Mouse (Mus musculus) T-helper 2 cell (primary cell): ENCODE results near the gene Adarb2.

Experiments
- in situ Hi-C: fragments of 300-600 bp; cut with MboI, MseI; formaldehyde crosslinking; loops from one replicate; pipeline ENCODE4 v1.15.1; 2025; ENCODE audit warnings: high pct_unique_total_duplicates

Gene Adarb2

DNA sequence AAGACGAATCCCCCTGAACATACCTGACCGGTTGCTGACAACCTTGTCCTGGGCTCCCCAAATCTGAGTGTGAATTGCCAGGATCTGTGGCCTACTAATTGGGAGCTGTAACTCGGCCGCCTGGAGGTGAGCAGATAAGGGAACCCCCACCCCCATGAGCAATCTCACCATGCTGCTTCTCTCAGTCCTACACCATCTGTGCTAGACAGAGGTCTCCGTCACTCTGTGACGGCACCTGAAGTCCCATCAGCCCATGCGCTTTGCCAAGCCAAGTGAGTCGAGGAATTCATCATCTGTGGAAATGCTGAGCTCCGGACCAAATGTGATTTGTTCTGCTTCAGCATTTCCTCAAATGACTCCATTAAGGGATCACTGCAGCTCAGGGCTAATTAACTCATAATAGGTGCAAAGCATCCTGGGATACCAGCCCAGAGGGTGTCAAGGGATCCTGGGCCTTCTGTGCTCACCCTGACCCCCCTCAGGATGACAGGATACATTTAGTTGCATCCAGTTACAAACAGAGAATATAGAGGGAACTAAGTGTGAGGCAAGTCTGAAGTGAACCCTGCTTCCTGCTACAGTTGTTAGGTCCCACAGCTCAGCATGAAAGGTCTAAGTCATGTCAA lies 462.1 kb downstream of the Adarb2 start:
- in situ Hi-C loops: no loop called here

DNA sequence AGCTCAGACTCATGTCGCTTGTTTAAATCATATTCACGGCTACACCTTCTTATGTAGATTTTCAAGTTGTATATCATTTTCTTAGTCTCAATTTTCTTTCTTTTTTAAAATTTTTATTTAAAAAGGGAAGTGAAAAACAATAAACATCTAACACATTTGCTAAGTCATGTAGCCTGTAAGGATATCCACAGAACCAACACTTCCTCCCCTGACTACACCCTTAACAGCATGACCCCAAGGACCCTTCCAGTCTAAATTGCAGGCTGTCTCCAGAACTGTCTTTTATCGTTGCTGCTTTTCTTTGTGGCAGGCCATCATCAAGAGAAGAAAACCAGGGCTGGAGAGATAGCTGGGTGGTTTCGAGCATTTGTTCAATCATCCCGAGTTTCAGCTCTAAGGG lies 474.5 kb downstream of the Adarb2 start:
- in situ Hi-C loops: no loop called here

DNA sequence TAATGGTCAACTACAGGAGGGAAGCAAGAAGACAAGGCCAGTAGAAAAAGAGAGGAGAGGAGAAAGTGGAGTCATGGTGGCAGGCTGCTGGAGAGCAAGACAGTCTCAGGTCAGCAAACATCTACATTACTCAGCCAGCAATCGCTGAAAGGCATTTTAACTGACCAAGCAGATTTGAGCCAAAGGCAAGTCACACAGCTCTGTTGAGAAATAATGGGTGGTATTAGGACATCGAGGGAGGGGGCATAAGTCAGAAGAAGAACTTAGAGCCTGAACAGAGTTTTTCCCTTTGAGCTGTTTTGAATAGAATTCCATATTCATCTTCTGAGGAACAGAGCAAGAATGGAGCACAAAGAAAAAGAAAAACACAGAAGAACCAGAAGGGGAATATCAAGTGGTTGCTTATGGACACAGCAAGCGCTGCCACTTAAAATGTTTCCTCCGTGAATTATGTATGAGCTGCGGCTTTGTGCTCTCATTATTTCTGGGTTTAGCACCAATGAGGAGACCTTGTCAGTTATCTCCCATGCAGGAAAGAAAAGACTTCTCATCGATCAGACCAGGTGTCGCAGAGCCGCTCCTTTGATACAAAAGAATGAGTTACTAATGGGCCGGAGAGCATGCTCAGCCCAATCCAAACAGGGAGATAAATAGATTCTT lies 477.9 kb downstream of the Adarb2 start:
- in situ Hi-C loops: no loop called here

DNA sequence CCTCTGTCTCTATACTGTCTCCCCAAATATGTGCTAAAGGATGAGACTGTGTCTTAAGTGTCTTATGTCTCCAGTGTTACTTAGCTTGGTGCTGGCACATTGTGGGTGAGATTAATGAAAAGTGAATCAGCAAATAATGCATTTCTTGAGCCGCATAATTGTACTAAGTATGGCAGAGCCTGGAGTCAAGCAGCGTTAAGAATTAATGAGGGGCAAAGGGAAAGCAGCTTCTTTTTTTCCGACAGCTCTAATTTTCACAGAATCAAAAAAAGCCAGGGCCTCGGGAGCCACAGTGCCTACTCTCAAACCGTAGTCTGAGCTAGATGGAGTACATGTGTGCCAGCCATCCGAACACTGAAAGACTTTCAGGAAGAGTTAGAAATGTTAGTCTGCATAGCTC lies 488.8 kb downstream of the Adarb2 start:
- in situ Hi-C loops: loop anchor here (10.0 kb wide), 1 partner anchor 617 kb away; no protein-coding TSS in a partner anchor

DNA sequence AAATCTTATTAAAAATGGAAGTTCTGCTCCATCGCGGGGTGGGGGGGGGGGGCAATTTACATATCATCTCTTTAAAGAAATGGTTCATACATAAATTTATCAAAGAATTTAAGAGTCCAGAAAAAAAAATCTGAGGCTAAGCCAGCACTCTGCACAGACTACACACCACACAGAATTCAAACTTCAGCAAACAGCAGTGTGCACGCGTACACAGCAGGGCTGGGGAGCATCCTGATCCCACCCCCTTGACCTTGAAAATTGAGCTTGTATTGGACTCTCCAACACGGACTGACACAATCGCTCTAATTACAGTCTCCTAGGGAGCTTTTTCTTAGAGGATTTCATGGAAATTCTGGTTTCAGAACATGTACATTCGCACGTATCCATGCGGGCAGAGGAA lies 490.1 kb downstream of the Adarb2 start:
- in situ Hi-C loops: loop anchor here (10.0 kb wide), 1 partner anchor 618 kb away; no protein-coding TSS in a partner anchor

DNA sequence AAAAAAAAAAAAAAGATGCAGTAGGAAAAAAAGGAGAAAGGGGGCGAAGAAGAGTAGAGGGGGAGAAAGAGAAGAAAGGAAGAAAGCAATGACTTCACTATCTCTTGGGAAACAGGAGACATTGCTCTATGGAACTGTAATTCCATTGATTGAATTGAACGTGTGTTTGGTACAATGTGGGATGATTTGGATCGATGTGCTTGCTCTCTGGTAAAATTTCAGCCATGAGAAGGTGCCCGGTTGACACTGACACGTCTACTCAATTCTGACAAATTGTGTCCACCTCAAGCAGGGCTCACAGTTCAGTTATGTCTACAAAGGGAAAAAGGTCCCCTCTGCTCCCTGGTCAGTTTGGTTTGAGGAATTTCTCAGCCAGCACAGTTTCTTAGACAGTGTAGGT lies 495.8 kb downstream of the Adarb2 start:
- in situ Hi-C loops: loop anchor here (10.0 kb wide), 1 partner anchor 624 kb away; no protein-coding TSS in a partner anchor

DNA sequence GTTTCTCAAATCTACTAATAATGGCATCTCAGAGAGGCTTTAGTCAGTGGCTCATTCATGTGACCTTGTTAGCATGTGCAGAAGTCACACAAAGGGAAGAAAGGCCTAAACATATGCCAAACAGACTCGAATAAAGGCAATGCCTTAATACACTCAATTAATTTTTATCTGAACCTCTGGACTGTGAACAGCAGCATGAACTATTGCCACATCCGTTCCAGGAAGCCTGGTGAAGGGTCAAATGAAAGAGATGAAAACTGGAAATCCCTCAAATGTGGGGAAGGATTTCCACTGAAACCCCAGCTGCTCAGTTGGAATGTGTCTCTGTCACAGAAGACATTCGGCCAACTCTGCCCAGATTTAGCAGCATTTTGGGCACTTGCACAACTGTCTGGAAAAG lies 497.2 kb downstream of the Adarb2 start:
- in situ Hi-C loops: loop anchor here (10.0 kb wide), 1 partner anchor 625 kb away; no protein-coding TSS in a partner anchor

DNA sequence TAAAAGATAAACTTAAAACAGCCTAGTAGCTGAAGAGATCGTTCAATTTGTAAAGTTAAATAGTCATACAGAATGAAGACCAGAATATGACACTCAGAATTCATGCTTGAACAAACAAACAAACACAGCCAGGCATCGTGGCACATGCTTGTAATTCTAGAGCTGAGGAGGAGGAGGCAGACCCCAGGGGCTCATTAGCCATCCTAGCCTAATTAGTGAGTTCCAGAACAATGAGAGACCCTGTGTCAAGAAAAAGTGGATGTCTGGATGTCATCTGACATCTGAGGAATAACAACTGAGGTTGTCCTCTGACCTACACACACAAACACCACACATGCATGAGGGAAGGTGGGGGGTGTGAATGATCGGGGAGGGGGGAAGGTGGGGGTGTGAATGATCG lies 498.3 kb downstream of the Adarb2 start:
- in situ Hi-C loops: no loop called here

DNA sequence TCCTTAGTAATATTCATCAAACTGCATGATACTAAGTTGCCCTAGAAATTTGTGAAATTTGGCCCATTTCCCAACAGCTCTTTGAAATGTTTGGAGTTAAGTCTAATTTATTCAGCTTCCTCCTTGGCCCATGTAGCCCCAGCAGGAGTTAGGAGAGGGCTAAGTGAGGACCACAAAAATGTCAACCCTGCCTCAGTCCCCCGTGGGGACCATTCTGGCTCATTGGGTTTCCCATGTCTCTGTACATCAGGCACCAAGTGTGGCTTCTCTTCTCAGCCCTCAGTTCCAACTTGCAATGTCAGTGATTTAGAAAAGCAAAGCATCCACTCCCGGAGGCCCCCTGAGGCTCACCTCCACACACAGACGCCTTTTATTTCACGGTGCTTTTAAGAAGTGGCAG lies 502.6 kb downstream of the Adarb2 start:
- in situ Hi-C loops: no loop called here

DNA sequence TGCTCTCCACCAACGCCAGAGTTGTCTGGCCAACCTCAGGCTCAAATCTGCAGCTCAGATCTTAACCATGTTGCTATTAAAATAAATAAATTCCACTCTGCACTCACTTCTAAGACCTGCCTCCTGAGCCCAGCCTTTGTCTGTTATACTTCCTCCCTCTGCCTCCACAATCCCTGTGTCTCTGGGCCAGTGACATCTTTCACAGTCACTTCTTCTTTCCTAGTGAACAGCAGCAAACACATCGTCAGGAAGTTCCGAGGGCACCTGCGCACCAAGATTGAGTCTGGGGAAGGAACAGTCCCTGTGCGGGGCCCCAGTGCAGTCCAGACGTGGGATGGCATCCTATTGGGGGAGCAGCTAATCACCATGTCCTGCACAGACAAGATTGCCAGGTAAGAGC lies 510.7 kb downstream of the Adarb2 start:
- in situ Hi-C loops: no loop called here

DNA sequence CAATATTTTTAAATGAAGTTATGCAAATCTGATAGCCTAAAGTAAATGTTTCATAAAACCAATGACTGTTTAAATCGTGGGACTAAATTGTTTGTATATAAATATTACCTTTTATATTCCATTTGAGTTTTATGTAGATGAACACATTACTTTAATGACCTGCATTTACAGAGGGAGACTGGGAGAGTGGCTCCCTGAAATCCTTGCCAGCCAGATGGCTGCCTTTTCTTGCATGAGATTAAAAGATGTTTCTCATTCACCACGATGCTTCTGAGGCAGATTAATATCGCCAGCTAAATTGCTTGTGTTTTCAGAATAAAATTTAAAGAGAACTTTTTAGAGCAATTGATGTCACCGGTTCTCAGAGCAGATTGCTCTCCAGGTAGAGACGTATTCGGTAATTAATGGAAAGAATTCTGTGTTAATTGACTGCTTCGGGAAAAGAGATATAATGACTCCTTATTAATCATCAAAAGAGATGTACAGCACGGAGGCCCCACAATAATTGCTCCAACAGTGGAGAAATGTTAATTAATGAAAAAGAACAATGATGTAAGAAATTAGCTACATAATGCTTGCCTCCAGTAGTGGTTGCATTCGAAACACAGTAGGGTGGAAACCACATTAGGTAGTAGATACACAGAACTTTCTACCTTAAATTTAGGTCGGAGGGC lies 527.4 kb downstream of the Adarb2 start:
- in situ Hi-C loops: no loop called here

DNA sequence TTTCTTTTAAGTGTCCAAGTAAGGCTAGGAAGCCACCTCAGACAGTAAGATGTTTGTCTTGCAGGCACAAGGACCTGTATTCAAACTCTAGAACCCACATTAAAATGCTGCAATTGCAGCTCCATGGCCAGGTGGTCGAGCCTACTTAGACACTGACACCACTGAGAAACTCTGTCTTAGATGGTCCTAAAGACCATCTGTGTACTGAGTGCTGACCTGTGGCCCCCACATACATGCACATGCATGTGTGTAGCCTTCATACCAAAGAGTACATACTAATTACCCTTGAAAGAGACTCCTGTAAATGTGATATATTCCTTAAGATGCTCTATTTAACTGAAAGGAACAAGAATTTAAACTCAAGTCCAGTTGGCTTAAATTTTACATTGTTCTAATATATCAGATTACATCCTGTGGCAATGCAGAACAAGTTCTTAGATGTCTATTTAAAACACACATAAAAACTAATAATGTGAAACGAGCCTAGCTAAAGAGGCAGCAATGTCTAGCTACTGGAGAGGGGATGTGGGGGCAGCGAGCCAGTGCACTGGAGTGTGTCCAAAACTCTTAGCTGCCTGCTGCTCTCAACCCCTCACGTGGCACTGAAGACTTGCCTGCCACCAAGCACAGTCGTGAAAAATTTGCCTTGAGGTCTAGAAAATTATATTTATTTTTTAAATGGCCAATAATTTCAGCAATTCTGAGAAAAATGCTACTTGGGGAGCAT lies 534.6 kb downstream of the Adarb2 start:
- in situ Hi-C loops: no loop called here

DNA sequence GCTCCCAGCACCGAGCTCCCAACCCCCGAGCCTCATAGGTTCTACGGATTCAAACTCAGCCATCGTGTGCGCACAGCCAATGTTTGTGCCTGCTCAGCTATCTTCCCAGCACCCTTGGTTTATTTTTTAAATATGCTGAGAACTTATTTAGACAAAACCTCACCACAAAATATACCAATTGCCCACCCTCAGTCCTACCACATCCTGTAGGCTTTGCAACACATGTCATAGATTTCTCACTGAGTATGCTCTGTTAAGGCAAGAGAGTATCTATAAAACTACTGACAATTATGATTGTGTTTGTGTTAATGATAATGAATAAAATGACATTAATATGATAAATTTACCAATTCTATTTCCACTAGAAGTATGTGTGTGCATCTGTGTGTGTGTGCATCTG lies 540.1 kb downstream of the Adarb2 start:
- in situ Hi-C loops: no loop called here

DNA sequence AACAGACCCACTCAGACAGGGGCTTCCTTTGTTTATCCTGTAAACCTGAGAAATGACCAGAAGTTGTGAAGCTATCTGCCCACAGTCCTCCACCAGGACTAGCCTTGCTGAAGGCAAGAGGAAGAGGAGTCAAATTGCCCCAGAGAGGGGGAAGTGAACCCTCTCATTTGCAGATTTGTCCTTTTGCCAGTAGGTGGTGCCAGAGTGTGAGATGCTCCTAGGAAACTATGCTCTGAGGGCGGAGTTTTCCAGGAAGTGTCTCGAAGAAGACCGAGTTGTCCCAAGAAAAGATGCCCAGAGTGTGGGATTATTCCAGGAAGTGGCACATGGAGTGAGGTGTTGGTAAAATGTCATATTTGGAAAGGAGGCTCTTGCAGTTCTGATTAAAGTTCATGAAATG lies 541.9 kb downstream of the Adarb2 start:
- in situ Hi-C loops: no loop called here

DNA sequence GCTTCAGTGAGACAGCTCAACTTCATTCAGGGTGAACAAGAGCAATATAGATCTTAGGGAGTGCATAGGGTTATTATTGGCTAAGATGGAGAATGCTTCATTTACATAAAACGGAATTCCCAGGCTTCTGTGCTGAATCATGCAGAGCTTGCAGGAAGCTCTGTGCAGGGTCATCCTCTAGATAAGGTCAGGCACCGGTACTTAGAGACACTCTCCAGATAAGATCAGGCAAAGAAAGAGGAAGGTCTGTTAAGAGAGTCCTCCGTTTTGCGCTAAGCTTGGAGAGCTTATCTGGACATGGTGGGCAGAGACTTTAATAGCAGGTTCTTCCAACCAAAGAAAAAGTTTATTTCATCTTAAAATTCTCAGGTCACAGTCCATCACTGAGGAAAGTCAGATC lies 542.9 kb downstream of the Adarb2 start:
- in situ Hi-C loops: no loop called here

DNA sequence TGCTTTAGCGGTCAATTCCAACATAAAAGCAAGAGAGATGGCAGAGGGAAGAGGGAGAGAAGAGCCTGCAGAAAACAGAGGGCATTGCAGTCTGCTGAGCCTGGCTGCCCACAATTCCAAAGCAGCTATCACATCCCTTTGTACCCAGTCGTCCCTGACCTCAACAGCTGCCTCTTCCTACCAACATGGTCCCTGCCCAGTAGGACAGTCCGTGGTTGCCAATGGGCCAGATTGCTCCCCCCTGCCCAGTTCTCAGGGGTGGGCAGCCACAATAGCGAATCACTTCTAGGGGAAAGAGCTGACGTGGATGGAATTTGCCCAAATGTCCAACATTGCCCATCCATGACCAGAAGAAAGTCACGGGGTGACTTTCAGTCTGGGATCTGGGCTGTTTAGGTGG lies 546.8 kb downstream of the Adarb2 start:
- in situ Hi-C loops: no loop called here

DNA sequence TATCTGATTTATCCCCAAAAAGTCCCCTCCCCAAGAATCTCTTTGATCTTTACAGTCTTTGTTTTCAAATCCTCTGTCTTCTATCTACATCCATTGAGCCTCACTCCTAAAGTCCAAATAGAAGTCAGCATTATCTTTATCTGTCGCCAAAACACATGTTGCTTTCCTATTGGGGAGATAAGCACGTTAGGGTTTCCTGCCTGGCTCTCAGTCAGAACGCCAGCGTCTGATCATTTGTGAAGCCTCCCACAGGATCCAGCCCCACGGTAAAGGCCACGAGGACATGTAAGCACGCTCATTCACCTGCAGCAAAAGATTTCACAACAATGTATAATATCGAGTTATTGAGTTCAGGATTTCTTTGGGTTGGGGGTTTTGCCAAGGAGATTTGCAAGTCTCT lies 558.3 kb downstream of the Adarb2 start:
- in situ Hi-C loops: no loop called here

DNA sequence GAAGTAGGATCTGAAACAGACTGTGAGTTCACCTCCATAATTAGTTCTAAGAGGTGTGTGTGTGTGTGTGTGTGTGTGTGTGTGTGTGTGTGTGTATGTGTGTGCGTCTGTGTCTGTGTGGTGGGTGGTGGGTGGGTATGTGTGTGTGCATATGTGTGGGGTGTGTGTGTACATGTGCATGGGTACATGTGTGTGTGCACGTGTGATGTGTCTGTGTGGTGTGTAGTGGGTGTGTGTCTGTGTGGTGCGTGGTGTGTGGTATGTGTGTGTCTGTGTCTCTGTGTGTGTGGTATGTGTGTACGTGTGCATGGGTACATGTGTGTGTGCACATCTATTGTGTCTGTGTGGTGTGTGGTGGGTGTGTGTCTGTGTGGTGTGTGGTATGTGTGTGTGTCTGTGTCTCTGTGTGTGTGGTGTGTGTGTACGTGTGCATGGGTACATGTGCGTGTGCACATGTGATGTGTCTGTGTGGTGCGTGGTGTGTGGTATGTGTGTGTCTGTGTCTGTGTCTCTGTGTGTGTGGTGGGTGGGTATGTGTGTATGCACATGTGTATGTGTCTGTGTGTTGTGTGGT lies 567.1 kb downstream of the Adarb2 start:
- in situ Hi-C loops: no loop called here

DNA sequence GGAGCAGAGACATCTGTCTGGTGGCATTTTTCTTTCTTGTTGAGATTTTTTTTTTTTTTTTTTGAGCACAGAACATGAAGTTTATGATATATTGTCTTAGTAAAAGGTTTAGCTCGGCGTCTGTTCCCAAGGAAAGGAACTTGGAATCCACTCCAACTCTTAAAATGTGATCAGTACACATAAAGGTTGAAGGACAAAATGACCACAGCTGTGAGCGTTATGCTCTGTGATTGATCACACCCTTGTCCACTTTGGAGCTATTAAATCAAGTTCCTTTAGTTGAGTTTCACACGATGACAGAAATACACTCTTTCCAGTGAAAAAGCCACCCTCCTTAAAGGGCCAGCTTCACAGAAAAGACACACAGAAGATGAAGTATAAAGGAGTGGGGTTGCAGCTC lies 568.0 kb downstream of the Adarb2 start:
- in situ Hi-C loops: no loop called here

DNA sequence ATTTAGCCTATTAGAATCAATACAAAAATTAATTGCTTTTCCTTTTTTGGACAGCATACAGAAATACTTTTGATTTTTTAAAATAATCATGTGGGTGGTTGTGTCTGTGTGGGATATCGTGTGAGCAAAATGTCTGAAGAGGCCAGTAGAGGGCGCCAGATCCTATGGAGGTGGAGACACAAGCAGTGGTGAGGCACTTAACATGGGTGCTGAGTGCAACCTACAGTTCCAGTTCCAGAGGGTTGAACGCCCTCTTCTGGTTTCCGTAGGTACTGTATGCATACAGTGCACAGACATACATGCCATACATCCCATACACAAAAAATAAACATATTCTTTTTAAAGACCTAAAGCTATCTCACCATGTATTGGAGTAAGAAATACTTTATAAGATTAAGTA lies 577.8 kb downstream of the Adarb2 start:
- in situ Hi-C loops: no loop called here

DNA sequence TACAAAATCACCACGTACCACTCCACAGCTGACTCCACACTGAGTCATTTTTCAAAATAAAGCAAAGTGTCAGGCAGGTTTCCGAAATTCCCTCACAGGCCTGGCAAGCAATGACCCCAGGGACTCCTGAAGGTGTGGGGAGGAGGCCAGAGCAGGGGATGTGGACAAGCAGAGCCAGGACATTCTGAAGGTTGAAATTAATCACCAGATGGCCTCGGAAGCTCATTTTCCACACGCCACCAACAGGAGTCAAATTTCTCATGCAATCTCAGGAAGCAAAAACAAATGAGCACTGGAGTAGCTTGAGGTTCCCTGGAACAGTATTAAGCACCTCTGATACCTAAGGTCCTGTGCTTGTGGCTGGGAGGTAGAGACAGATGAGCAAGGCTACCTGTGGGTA lies 580.0 kb downstream of the Adarb2 start:
- in situ Hi-C loops: no loop called here
